Mouse (Mus musculus) regulatory T cell (primary cell): Measurements from ENCODE around the gene Reln.

Experiments
- in situ Hi-C: fragments of 300-600 bp; cut with MboI, MseI; formaldehyde crosslinking; loops from one replicate; pipeline ENCODE4 v1.15.1; 2025; ENCODE audit warnings: high pct_unique_total_duplicates

Gene Reln

GRCm38 (mm10) chr5:22224515-22224914, 120.0 kb downstream of the Reln start:
- in situ Hi-C loops = no loop called here

- in situ Hi-C loops = no loop called here
Observed at GRCm38 (mm10) chr5:22223940-22224339, 120.6 kb downstream of the Reln start.

GRCm38 (mm10) chr5:22208311-22209021, 136.0 kb downstream of the Reln start:
- in situ Hi-C loops = no loop called here

- in situ Hi-C loops = no loop called here
Observed at GRCm38 (mm10) chr5:22197926-22198325, 146.6 kb downstream of the Reln start.

- in situ Hi-C loops = no loop called here
Observed at GRCm38 (mm10) chr5:22196891-22197290, 147.6 kb downstream of the Reln start.

- in situ Hi-C loops = no loop called here
Observed at GRCm38 (mm10) chr5:22196476-22196875, 148.0 kb downstream of the Reln start.

GRCm38 (mm10) chr5:22195352-22195941, 149.1 kb downstream of the Reln start:
- in situ Hi-C loops = no loop called here

GRCm38 (mm10) chr5:22191784-22192183, 152.7 kb downstream of the Reln start:
- in situ Hi-C loops = no loop called here

- in situ Hi-C loops = no loop called here
Observed at GRCm38 (mm10) chr5:22190333-22190732, 154.2 kb downstream of the Reln start.

- in situ Hi-C loops = no loop called here
Observed at GRCm38 (mm10) chr5:22187599-22187998, 156.9 kb downstream of the Reln start.

GRCm38 (mm10) chr5:22176480-22176879, 168.0 kb downstream of the Reln start:
- in situ Hi-C loops = no loop called here

GRCm38 (mm10) chr5:22171336-22171735, 173.2 kb downstream of the Reln start:
- in situ Hi-C loops = no loop called here

GRCm38 (mm10) chr5:22164060-22164934, 180.2 kb downstream of the Reln start:
- in situ Hi-C loops = no loop called here

GRCm38 (mm10) chr5:22160935-22161334, 183.6 kb downstream of the Reln start:
- in situ Hi-C loops = no loop called here

- in situ Hi-C loops = no loop called here
Observed at GRCm38 (mm10) chr5:22158754-22159153, 185.7 kb downstream of the Reln start.

GRCm38 (mm10) chr5:22153601-22154000, 190.9 kb downstream of the Reln start:
- in situ Hi-C loops = no loop called here

GRCm38 (mm10) chr5:22141821-22142220, 202.7 kb downstream of the Reln start:
- in situ Hi-C loops = no loop called here

GRCm38 (mm10) chr5:22139015-22139414, 205.5 kb downstream of the Reln start:
- in situ Hi-C loops = no loop called here

- in situ Hi-C loops = no loop called here
Observed at GRCm38 (mm10) chr5:22134402-22134801, 210.1 kb downstream of the Reln start.

GRCm38 (mm10) chr5:22131730-22132522, 212.6 kb downstream of the Reln start:
- in situ Hi-C loops = no loop called here

GRCm38 (mm10) chr5:22127583-22127982, 216.9 kb downstream of the Reln start:
- in situ Hi-C loops = no loop called here

GRCm38 (mm10) chr5:22119296-22119695, 225.2 kb downstream of the Reln start:
- in situ Hi-C loops = no loop called here
